Mouse (Mus musculus) CD4-positive helper T cell, adult 2 months (primary cell): ENCODE data around the gene N4bp3.
"Not testable (repeated sequence)": the region's sequence is repeated elsewhere in the genome, so short reads cannot be mapped to it uniquely, and the experiment has no call there.

Source experiments
- DNase-seq: peaks from one replicate; pipeline ENCODE4 v3.0.0-alpha.2; 2012; ENCODE audit warnings: low read depth, missing footprints, low spot score

Gene N4bp3

GRCm38 (mm10) chr11:51650691-51651515 is at the start of gene N4bp3, which contains the start of gene D930048N14Rik:
Gene N4bp3 (minus strand): TSS chr11:51650842.
Gene D930048N14Rik (plus strand): TSS chr11:51650954.
- DNase-seq: peak; percentile 81

GRCm38 (mm10) chr11:51694984-51695383 is 44.3 kb upstream of the N4bp3 start:
- DNase-seq: no peak

GRCm38 (mm10) chr11:51690597-51690996 is 40.0 kb upstream of the N4bp3 start:
- DNase-seq: not testable (repeated sequence)

GRCm38 (mm10) chr11:51689343-51689742 is 38.7 kb upstream of the N4bp3 start:
- no peak for DNase-seq

- peak; percentile 100 for DNase-seq
Measured at GRCm38 (mm10) chr11:51688330-51689328, 38.0 kb upstream of the N4bp3 start, which contains the start of gene 0610009B22Rik. Gene 0610009B22Rik (minus strand): TSS chr11:51688874.

- no peak for DNase-seq
Measured at GRCm38 (mm10) chr11:51681976-51682374, 31.3 kb upstream of the N4bp3 start.

GRCm38 (mm10) chr11:51681324-51681975 is 30.8 kb upstream of the N4bp3 start:
- DNase-seq: peak; percentile 86

GRCm38 (mm10) chr11:51679466-51679865 is 28.8 kb upstream of the N4bp3 start:
- no peak for DNase-seq

GRCm38 (mm10) chr11:51677737-51678418 is 27.2 kb upstream of the N4bp3 start:
- DNase-seq: no peak

- no peak for DNase-seq
Measured at GRCm38 (mm10) chr11:51675386-51675785, 24.7 kb upstream of the N4bp3 start.

- DNase-seq: no peak
Measured at GRCm38 (mm10) chr11:51673291-51673690, 22.6 kb upstream of the N4bp3 start.

- no peak for DNase-seq
Measured at GRCm38 (mm10) chr11:51671376-51671775, 20.7 kb upstream of the N4bp3 start.

- no peak for DNase-seq
Measured at GRCm38 (mm10) chr11:51670846-51671245, 20.2 kb upstream of the N4bp3 start.

- not testable (repeated sequence) for DNase-seq
Measured at GRCm38 (mm10) chr11:51664747-51665146, 14.1 kb upstream of the N4bp3 start.

GRCm38 (mm10) chr11:51662632-51663031 is 12.0 kb upstream of the N4bp3 start:
- no peak for DNase-seq

- no peak for DNase-seq
Measured at GRCm38 (mm10) chr11:51661867-51662365, 11.3 kb upstream of the N4bp3 start.

- DNase-seq: no peak
Measured at GRCm38 (mm10) chr11:51658705-51659104, 8.1 kb upstream of the N4bp3 start.

- no peak for DNase-seq
Measured at GRCm38 (mm10) chr11:51658291-51658690, 7.6 kb upstream of the N4bp3 start.

- no peak for DNase-seq
Measured at GRCm38 (mm10) chr11:51656798-51657521, 6.3 kb upstream of the N4bp3 start.

GRCm38 (mm10) chr11:51654891-51655290 is 4.2 kb upstream of the N4bp3 start:
- DNase-seq: no peak
